Mouse (Mus musculus) thymus, adult 2 months (tissue): ENCODE measurements around the gene Cd160. TPM values are rescaled to one million over a fixed set of nuclear protein-coding genes. Genes with fewer than 3 reads are reported as not detected.

Source experiments
- DNase-seq: peaks from one replicate; pipeline ENCODE4 v3.0.0; 2021
- H3K27ac ChIP-seq: fragments of 200-500 bp; 2 replicates; pipeline ENCODE4 v1.5.1; 2012; ENCODE audit warnings: low read length, control low read depth; ENCODE audit not compliant: control insufficient read depth, insufficient read depth
- H3K27me3 ChIP-seq: fragments of 200-500 bp; 2 replicates; pipeline ENCODE4 v1.6.1; 2012; ENCODE audit warnings: mild to moderate bottlenecking, low read length, moderate library complexity, mixed read lengths; ENCODE audit not compliant: control insufficient read depth, insufficient read depth
- H3K36me3 ChIP-seq: fragments of 200-500 bp; 2 replicates; pipeline ENCODE4 v1.6.1; 2012; ENCODE audit warnings: mild to moderate bottlenecking, low read length, moderate library complexity; ENCODE audit not compliant: control insufficient read depth, insufficient read depth
- H3K4me1 ChIP-seq: fragments of 200-500 bp; replicated peaks from 2 replicates; pipeline ENCODE4 v1.6.1; 2012; ENCODE audit warnings: low read length; ENCODE audit not compliant: control insufficient read depth, insufficient read depth
- H3K4me3 ChIP-seq: fragments of 200-500 bp; 2 replicates; pipeline ENCODE4 v1.5.1; 2012; ENCODE audit warnings: mild to moderate bottlenecking, low read length, control low read depth, moderate library complexity; ENCODE audit not compliant: control insufficient read depth, insufficient read depth
- CTCF ChIP-seq: fragments of 200-500 bp; IDR thresholded peaks from 2 replicates; pipeline ENCODE4 v1.5.1; 2012; ENCODE audit warnings: mild to moderate bottlenecking, control low read depth, low read length, moderate library complexity, borderline replicate concordance; ENCODE audit not compliant: control insufficient read depth, poor library complexity, insufficient read depth; ENCODE audit errors: extremely low read depth
- POLR2A ChIP-seq: fragments of 200-500 bp; IDR thresholded peaks from 2 replicates; pipeline ENCODE4 v1.6.1; 2012; ENCODE audit warnings: mild to moderate bottlenecking, low read length, control low read depth, moderate library complexity; ENCODE audit not compliant: control insufficient read depth, poor library complexity, insufficient read depth; ENCODE audit errors: extremely low read depth
- WGBS: fragments of 180-500 bp; shearing (Covaris S2); methylation state at CpG from one replicate; pipeline ENCODE4 v1.1.7; 2018; 5-methylcytosine and 5-hydroxymethylcytosine counted together
- polyA plus RNA-seq: library from polyadenylated mRNA; depleted of rRNA; stranded (reverse); fragments of >200 nt; gene quantifications from 2 replicates; pipeline ENCODE4 v1.2.3, GENCODE M21; 2012

The Cd160 gene
- polyA plus RNA-seq, 1 experiment = 2.7 TPM

DNA sequence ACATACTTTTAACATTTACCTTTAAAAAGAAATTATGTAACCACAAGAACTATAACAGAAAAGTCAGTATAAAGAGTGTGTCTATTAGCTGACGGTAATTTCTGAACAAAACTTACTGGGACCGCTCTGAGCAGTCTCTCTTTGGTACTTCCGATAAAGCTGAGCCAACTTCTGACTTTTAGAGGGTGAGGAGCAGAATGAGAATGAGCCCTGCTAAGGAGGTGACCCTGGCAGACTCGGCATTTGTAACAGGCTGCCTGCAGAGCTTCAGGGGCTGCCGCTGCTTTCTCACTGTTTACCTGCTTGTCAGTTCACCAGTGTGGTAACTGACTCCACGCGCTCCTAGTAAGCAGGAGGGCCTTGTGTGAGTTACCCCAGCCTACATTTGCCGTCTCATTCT is 46.9 kb downstream of the Cd160 start:
- TF ChIP-seq POLR2A (no peak), CTCF (no peak)
- DNase-seq = no peak
- no peak overlapping the region for H3K27ac ChIP-seq
- H3K27me3 ChIP-seq = no peaks in the 10 kb centered on the region
- H3K4me3 ChIP-seq = no peak overlapping the region
- no peaks in the 10 kb centered on the region for H3K4me1 ChIP-seq
- peaks cover 17% of the 10 kb centered on the region for H3K36me3 ChIP-seq
- 94% methylated on average over 8 of the region's 8 CpGs for WGBS

GRCm38 (mm10) chr3:96777120-96777519 is 52.0 kb downstream of the Cd160 start:
- Histone ChIP-seq H3K4me1 (no peaks in the 10 kb centered on the region), H3K4me3 (no peak overlapping the region), H3K27me3 (no peaks in the 10 kb centered on the region), H3K36me3 (no peaks in the 10 kb centered on the region; the same call in none of the 2 replicates), H3K27ac (no peak overlapping the region)
- no peak for TF ChIP-seq POLR2A
- TF ChIP-seq CTCF = no peak
- DNase-seq = no peak
- WGBS = 93% methylated on average over 3 of the region's 3 CpGs

- DNase-seq = no peak
- H3K27me3 ChIP-seq = no peaks in the 10 kb centered on the region
- no peak for TF ChIP-seq CTCF
- TF ChIP-seq POLR2A = no peak
- no peaks in the 10 kb centered on the region for H3K4me1 ChIP-seq
- no peak overlapping the region for H3K4me3 ChIP-seq
- 97% methylated on average over 1 of the region's 1 CpGs for WGBS
- H3K27ac ChIP-seq = no peak overlapping the region
- H3K36me3 ChIP-seq = no peaks in the 10 kb centered on the region; the same call in none of the 2 replicates
Observed at GRCm38 (mm10) chr3:96772949-96773348, 56.2 kb downstream of the Cd160 start.

DNA sequence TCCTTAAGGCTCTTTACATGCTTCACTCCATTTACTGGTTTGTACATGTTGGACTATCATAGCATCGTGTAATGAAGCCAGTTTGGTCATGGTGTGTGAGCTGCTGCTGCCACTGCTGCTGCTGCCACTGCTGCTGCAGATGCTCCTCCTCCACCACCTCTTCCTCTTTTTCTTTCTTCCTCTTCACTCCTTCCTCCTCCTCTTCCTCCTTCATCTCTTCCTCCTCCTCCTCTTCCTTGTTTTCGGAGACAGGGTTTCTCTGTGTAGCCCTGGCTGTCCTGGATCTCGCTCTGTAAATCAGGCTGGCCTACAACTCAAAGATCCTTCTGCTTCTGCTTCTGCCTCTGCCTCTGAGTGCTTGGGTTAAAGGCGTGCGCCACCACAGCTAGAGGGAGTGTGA is 59.2 kb downstream of the Cd160 start:
- Histone ChIP-seq H3K4me1 (no peaks in the 10 kb centered on the region), H3K36me3 (no peaks in the 10 kb centered on the region), H3K27ac (no peak overlapping the region), H3K27me3 (no peaks in the 10 kb centered on the region), H3K4me3 (no peak overlapping the region)
- 73% methylated on average over 5 of the region's 5 CpGs for WGBS
- no peak for TF ChIP-seq CTCF
- no peak for TF ChIP-seq POLR2A
- no peak for DNase-seq

- Histone ChIP-seq H3K27me3 (no peaks in the 10 kb centered on the region), H3K36me3 (no peaks in the 10 kb centered on the region), H3K4me3 (no peak overlapping the region), H3K27ac (no peak overlapping the region), H3K4me1 (no peaks in the 10 kb centered on the region)
- 15% methylated on average over 1 of the region's 1 CpGs for WGBS
- no peak for DNase-seq
- TF ChIP-seq POLR2A (no peak), CTCF (no peak)
Observed at GRCm38 (mm10) chr3:96764528-96764927, 64.6 kb downstream of the Cd160 start.

DNA sequence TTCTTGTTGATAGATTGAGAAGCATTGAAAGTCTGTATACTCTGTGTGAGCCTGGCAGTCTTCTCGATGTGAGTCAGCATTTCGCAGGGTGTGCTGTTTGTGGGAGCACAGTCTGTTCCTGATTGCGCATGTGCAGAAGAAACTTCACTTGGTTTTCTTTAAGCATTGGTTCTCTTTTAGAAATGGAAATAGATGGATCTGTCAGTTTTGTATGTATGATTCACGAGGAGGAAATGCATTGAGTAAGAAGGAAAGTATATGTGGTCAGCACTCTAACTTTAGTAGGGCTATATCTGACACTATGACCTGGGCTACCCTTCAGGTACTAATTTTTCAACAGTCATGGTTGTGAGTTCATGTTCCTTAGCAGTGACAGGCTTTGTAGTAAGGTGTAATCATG is 69.5 kb downstream of the Cd160 start:
- no peak for DNase-seq
- TF ChIP-seq POLR2A = no peak
- TF ChIP-seq CTCF = no peak
- no peaks in the 10 kb centered on the region for H3K4me1 ChIP-seq
- no peaks in the 10 kb centered on the region for H3K27me3 ChIP-seq
- H3K36me3 ChIP-seq = no peaks in the 10 kb centered on the region
- no peak overlapping the region for H3K27ac ChIP-seq
- no peak overlapping the region for H3K4me3 ChIP-seq
- 74% methylated on average over 4 of the region's 4 CpGs for WGBS

- no peak for DNase-seq
- Histone ChIP-seq H3K27me3 (no peaks in the 10 kb centered on the region), H3K4me3 (no peak overlapping the region), H3K27ac (no peak overlapping the region), H3K4me1 (no peaks in the 10 kb centered on the region), H3K36me3 (no peaks in the 10 kb centered on the region)
- TF ChIP-seq POLR2A = no peak
- TF ChIP-seq CTCF = no peak
- 96% methylated on average over 7 of the region's 7 CpGs for WGBS
Observed at GRCm38 (mm10) chr3:96757691-96758090, 71.5 kb downstream of the Cd160 start.
